Mouse (Mus musculus) heart, postnatal 10 days (tissue): ENCODE measurements at regions not wholly inside any gene's neighbourhood (a gene's known extent, or its start where the extent isn't known, plus 50 kb on each side); places are given as distances from the start of the nearest gene placed in this dataset.
A peak's percentile ranks its signal among the peaks of the same experiment; 100 is the strongest.

Experiments used
- DNase-seq, 2 experiments: peaks; one replicate each; pipeline ENCODE4 v3.0.0; 2021
- intact Hi-C: fragments of 180-260 bp; cut with DNase I; formaldehyde crosslinking; loops from one replicate; pipeline ENCODE4 v1.15.1; 2025

- intact Hi-C loops: no loop called here
- DNase-seq: no peak
Measured at GRCm38 (mm10) chr10:67339371-67339929, 54.3 kb upstream of the Nrbf2 start.

GRCm38 (mm10) chr10:67344722-67345121, 59.6 kb upstream of the Nrbf2 start:
- intact Hi-C loops: no loop called here
- no peak for DNase-seq

- intact Hi-C loops: no loop called here
- DNase-seq: no peak
Measured at GRCm38 (mm10) chr10:67350956-67351355, 65.9 kb upstream of the Nrbf2 start.

DNA sequence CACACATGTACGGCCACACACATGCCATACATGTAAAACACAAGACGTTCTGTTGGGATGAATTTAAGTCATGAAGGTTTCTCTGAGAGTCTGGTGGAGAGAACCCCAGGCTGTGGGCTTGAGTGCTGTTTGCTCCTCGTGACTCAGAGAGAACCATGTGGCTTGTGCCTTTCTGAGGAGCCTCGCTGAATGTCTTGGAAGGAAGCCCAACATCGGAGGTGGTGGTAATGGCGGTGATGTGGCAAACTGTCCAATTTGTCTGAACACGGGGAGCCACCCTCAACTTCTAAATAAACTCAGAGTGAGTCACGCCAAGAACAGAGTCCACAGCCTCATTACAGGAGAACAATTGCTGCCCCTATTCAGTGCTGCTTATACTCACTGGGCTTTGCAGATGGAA, 75.7 kb upstream of the Nrbf2 start:
- DNase-seq: no peak
- intact Hi-C loops: no loop called here

DNA sequence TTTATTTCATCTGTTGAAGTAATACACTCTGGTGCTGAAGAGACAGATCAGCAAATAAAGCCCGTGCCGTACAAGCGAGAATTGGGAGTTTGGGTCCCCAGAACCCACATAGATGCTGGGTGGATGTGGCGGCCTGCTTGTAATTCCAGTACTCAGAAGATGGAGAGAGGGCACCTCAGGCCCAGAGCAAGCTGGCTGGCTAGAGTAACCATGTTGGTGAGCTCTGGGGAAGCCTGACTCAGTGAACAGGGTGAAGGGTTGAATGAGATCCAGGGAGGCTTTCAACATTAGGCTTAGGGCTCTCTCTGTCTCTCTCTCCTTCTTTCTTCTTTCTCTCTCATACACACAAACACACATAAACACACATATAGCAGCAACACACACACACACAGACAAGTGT, 76.2 kb upstream of the Nrbf2 start:
- intact Hi-C loops: no loop called here
- DNase-seq: no peak

DNA sequence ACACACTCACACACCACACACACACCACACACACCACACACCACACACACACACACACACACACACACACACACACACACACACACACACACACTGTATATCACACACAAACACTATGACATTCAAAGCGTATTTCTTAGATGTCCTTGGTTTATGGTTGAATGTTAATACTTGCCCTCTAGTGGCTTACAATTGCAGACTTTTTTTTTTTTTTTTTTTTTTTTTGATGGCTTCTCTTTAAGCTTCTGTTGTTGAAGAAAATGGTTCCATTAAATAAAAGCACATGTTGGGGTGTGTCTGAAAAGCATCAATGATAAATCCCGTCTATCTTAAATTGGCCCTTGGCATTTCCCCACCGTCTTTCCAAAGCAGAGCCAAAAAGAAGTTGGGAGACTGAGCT, 79.5 kb upstream of the Nrbf2 start:
- DNase-seq: no peak
- intact Hi-C loops: no loop called here

DNA sequence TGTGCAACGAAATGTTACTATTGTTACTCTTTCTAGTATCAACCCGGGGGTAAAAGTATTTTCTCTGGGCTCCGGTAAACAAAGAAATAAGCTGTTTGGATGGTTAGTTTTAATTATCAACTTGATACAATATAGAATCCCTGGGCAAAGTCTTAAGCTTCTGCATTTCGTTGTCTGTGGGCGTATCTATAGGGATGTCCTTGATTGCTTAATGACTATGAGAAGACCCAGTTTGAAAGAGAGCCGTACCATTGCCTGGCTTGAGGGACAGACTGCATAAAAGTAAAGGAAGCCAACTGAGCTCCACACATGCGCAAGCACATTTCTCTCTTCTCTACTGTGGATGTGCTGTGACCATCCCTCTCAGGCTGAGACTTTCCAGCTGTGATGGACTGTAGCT, 80.1 kb upstream of the Nrbf2 start:
- intact Hi-C loops: no loop called here
- no peak for DNase-seq

DNA sequence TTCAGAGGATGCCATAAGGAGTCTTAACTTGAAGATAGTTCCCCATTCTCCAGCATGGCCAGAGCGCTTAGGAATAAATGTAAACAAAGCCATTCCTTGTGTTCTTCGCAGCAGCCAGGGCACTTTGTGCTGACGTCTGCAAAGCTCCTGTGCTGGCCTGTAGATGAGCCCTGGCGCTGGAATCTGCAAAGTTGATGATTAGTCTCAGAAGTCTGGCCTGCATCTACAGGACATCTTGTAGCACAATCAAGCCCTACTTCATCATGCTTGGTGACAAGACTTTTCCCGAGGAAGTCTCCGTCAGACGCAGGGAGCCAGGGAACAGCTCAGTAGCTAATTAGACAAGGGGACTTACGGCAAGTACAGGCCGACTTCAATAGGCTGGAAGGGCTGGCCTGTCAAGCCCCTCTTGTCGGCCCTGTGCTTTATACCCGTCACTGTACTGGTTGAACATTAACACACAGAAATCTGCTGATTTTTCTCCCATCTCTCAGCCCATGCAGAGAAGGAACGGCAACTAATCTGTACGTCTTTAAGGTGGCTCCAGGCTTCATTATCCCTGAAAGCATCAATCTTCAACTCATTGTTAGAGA, 87.6 kb upstream of the Nrbf2 start:
- intact Hi-C loops: no loop called here
- DNase-seq: peak in 1 of 2 experiments; percentile 3

- intact Hi-C loops: no loop called here
- DNase-seq: no peak
Measured at GRCm38 (mm10) chr10:67376638-67377037, 91.5 kb upstream of the Nrbf2 start.

- intact Hi-C loops: no loop called here
- DNase-seq: peak; percentile 15 to 20
Measured at GRCm38 (mm10) chr10:67377643-67378223, 92.6 kb upstream of the Nrbf2 start.

DNA sequence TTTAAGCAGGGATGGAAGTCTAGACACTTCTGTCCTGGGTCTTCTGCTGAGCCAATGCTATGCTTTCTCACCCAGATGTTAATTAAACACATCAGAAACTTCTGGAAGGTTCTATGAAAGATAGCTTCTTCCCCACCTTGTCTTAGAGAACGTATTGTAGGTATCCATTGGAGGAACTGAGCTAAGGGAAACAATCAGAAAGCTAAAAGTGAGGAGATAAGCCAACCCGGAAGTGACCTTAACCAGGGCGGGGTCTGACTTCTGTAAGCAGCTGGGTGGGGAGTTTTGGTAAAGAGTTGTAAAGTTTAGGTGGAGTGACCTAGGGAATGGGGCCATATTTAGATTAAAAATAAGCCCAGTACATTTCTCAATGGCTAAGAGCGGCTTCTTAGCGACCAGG, 95.1 kb upstream of the Nrbf2 start:
- no peak for DNase-seq
- intact Hi-C loops: no loop called here

DNA sequence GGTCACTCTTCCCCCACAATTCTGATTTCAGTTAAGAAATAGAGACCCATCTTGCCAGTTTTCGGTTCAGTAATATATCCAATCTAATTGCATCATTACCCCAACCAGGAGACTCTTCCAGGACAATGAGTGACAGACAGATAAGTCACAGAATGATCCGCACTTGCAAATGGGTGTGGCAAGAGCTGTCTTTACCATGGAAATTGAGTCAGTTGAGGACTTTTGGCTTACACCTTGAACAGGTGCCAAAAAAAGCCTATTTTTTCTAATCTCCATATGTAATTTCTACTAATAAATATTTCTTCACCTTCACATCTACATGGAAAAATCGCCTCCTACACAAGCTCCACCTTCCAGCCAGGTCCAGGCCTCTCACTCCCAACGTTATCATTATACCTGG, 98.2 kb upstream of the Nrbf2 start:
- DNase-seq: no peak

GRCm38 (mm10) chr10:67383802-67384567, 98.9 kb upstream of the Nrbf2 start:
- no peak for DNase-seq
- intact Hi-C loops: no loop called here

More for the DNA sequence above, 98.2 kb upstream of the Nrbf2 start:
- intact Hi-C loops: no loop called here

DNA sequence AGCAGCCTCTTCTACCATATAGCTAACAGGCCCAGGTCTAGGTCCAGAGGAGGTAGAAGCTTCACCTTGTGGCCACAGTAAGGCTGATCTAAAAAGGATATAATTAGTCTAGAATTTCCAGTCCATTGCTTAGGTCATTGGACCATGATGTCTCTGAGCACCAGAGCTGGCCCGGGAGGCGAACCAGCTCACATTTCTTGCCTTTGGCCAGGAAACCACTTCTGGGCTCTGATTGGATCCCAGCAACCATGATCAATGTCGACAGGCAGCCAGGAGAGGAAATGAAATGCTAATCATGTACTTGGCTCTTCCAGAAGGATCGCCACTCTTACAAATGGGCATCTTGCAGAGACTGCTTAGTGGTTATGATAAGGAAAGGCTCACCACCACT, 99.5 kb upstream of the Nrbf2 start:
- intact Hi-C loops: no loop called here
- no peak for DNase-seq

GRCm38 (mm10) chr10:67385966-67386365, 100.9 kb upstream of the Nrbf2 start:
- intact Hi-C loops: no loop called here
- DNase-seq: no peak

DNA sequence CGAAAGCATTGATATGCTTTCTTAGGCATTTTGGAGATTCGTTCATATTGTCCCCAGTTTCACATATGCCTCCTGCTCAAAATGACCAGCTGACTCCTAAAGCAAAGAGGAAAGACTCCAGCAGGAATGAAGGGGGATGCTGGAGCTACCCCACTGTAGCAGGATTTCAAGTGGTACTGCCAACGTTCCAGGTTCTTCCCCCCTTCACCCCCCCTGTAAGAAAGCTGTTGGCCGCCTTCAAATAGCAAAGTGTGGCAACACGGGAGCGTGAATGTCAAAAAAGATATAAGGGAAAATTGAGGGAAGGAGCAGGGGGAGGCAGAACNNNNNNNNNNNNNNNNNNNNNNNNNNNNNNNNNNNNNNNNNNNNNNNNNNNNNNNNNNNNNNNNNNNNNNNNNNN, 103.7 kb upstream of the Nrbf2 start:
- no peak for DNase-seq
- intact Hi-C loops: no loop called here

DNA sequence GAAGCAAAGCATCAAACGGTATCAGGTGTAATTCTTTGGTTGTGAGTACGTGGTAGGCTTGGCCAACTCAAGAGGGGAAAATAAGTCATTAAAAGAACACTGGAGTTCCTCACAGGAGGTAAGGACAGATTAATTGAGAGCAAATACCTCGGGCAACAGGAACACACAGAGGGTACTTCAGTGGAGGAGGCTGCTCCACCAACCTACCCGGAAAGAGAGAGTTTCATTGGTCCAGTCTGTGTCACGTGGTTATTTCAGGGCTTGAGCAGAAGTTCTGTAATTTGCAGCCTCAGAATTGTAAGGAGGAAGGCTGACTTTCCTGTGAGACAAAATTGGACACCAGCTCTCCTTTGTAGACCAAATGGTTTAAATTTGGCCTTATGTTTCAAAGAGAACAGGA, 115.3 kb upstream of the Nrbf2 start:
- intact Hi-C loops: no loop called here
- DNase-seq: no peak

- DNase-seq: no peak
Measured at GRCm38 (mm10) chr10:67401409-67401808, 116.3 kb upstream of the Nrbf2 start.

GRCm38 (mm10) chr10:67417529-67417928, 117.7 kb upstream of the Egr2 start:
- DNase-seq: no peak
- intact Hi-C loops: no loop called here

More at GRCm38 (mm10) chr10:67401409-67401808, 116.3 kb upstream of the Nrbf2 start:
- intact Hi-C loops: no loop called here

GRCm38 (mm10) chr10:67420761-67421160, 114.5 kb upstream of the Egr2 start:
- DNase-seq: no peak
- intact Hi-C loops: no loop called here

- intact Hi-C loops: no loop called here
Measured at GRCm38 (mm10) chr10:67425407-67425806, 109.9 kb upstream of the Egr2 start.

GRCm38 (mm10) chr10:67427220-67427619, 108.1 kb upstream of the Egr2 start:
- intact Hi-C loops: no loop called here
- no peak for DNase-seq

More at GRCm38 (mm10) chr10:67425407-67425806, 109.9 kb upstream of the Egr2 start:
- DNase-seq: no peak
